Mouse (Mus musculus) intestine, postnatal 0 days (tissue): ENCODE results near the gene Ddi2. TPM values are rescaled to one million over a fixed set of nuclear protein-coding genes. Genes with fewer than 3 reads are reported as not detected.
A peak's percentile ranks its signal among the peaks of the same experiment; 100 is the strongest.

Experiments
- ATAC-seq: fragments of 200-750 bp; cut with Nextera tagmentation; 2 replicates; pipeline ENCODE4 v1.8.0; 2017; ENCODE audit warnings: mild to moderate bottlenecking, moderate TSS enrichment, moderate library complexity
- H3K27ac ChIP-seq: fragments of 300-500 bp; sonication (generic); 2 replicates; pipeline ENCODE4 v1.5.1; 2014; ENCODE audit warnings: mild to moderate bottlenecking, low read depth, low read length, moderate library complexity
- H3K27me3 ChIP-seq: fragments of 300-500 bp; sonication (generic); replicated peaks from 2 replicates; pipeline ENCODE4 v1.6.1; 2014; ENCODE audit warnings: low read length, mixed read lengths; ENCODE audit not compliant: control insufficient read depth, insufficient read depth
- H3K36me3 ChIP-seq: fragments of 300-500 bp; sonication (generic); 2 replicates; pipeline ENCODE4 v1.6.1; 2014; ENCODE audit warnings: mild to moderate bottlenecking, moderate library complexity; ENCODE audit not compliant: control insufficient read depth, insufficient read depth
- H3K4me1 ChIP-seq: fragments of 300-500 bp; sonication (generic); replicated peaks from 2 replicates; pipeline ENCODE4 v1.6.1; 2014; ENCODE audit warnings: antibody characterized with exemption, low read length, mixed read lengths; ENCODE audit not compliant: control insufficient read depth, insufficient read depth
- H3K4me2 ChIP-seq: fragments of 300-500 bp; sonication (generic); replicated peaks from 2 replicates; pipeline ENCODE4 v1.6.1; 2014; ENCODE audit warnings: low read depth, mild to moderate bottlenecking, moderate library complexity
- H3K4me3 ChIP-seq: fragments of 300-500 bp; sonication (generic); 2 replicates; pipeline ENCODE4 v1.5.1; 2014; ENCODE audit warnings: low read depth, low read length
- H3K9ac ChIP-seq: fragments of 300-500 bp; sonication (generic); 2 replicates; pipeline ENCODE4 v1.6.1; 2014; ENCODE audit warnings: mild to moderate bottlenecking, low read depth, low read length
- H3K9me3 ChIP-seq: fragments of 300-500 bp; sonication (generic); 2 replicates; pipeline ENCODE4 v1.6.1; 2016; ENCODE audit warnings: mixed run types; ENCODE audit not compliant: control insufficient read depth
- CTCF ChIP-seq: sonication (generic); IDR thresholded peaks from 2 replicates; pipeline ENCODE4 v1.5.1; 2016; ENCODE audit warnings: low read depth, mild to moderate bottlenecking, control low read depth, antibody characterized with exemption, moderate library complexity
- WGBS: fragments of 180-500 bp; shearing (Covaris S2); extraction: QIAGEN DNeasy Blood & Tissue Kit; methylation state at CpG from one replicate; pipeline ENCODE4 v1.1.7; 2014; 5-methylcytosine and 5-hydroxymethylcytosine counted together
- polyA plus RNA-seq: library from polyadenylated mRNA; unstranded; fragments of >200 nt; fragmentation: Nextera tagmentation; extraction: Ambion mirVana; gene quantifications from 2 replicates; pipeline ENCODE4 v1.2.1, GENCODE M21; 2015

Ddi2 gene
- polyA plus RNA-seq, 1 experiment from 2014 or later, result 15.9 TPM

DNA sequence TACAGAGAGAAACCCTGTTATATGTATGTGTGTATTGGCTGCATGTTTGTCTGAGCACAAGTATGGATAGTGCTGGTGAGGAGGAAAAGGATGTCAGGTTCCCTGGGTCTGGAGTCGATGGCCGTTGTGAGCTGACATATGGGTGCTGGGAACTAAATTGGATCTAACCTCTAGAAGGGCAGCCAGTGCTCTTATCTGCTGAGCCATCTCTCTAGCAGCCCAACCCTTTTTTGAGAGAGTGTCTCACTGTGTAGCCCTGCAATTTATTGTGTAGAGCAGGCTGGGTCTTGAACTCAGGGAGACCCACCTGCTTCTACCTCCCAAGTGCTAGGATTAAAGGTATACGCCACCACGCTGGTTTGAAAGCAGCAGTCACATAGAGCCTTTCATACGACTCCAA lies 2.1 kb upstream of the Ddi2 start:
- Histone ChIP-seq H3K27me3 (no peaks in the 10 kb centered on the region), H3K27ac (no peak overlapping the region; the same call in 1 of the 2 replicates), H3K4me3 (no peak overlapping the region), H3K9ac (no peak overlapping the region), H3K9me3 (no peaks in the 10 kb centered on the region), H3K4me1 (no peaks in the 10 kb centered on the region; the same call in 1 of the 2 replicates), H3K4me2 (no peak overlapping the region), H3K36me3 (0 out of 2 replicates have a peak, but pooled peaks cover 1% of the 10 kb centered on the region)
- 65% methylated on average over 5 of the region's 5 CpGs for WGBS
- ATAC-seq, result no peak
- TF ChIP-seq CTCF, result no peak

DNA sequence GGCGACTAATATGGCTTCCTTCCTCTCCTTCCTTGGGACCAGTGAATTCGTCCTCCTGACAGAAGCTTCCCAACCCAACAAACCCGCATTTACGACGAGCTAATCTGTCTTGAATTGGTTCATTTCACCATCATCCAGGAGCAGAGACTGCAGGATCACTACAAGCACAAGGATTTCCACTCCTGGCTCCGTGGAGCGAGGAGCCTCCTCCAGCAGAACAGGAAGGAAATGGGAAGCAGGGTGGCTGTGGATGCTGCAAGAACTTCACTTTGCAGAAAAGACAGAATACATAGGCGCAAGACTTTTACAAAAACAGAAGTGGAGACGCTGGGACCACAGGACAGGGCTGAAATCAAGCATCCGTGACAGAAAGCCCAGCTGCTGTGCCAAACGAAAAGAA lies 1.4 kb upstream of the Ddi2 start:
- WGBS, result 63% methylated on average over 11 of the region's 11 CpGs
- no peaks in the 10 kb centered on the region for H3K9me3 ChIP-seq
- ATAC-seq, result no peak
- TF ChIP-seq CTCF, result no peak
- no peak overlapping the region for H3K9ac ChIP-seq
- H3K4me2 ChIP-seq, result no peak overlapping the region
- no peak overlapping the region for H3K4me3 ChIP-seq
- 0 out of 2 replicates have a peak, but pooled peaks cover 7% of the 10 kb centered on the region for H3K36me3 ChIP-seq
- H3K27me3 ChIP-seq, result no peaks in the 10 kb centered on the region
- H3K4me1 ChIP-seq, result no peaks in the 10 kb centered on the region; the same call in 1 of the 2 replicates
- H3K27ac ChIP-seq, result no peak overlapping the region

DNA sequence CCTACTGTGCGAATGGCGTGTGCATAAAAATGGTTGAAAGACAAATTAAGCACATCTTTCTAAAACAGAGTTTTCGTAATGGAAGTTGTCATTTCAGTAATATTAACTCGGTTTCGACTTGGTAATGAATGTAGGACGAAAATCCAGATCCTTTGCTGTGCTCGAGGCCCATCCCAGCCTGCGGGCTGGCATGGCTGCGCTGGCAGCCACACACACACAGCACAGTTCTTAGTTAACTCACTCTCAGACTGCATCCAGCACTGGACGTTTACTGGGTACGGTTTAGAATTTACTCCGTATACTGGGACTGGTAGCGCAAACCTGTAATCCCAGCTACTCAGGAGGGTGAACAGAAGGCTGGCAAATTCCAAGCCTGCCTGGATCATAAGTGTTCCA lies 452 bp upstream of the Ddi2 start:
- Histone ChIP-seq H3K27me3 (no peaks in the 10 kb centered on the region), H3K4me2 (peak overlapping the region; percentile 90), H3K4me1 (no peaks in the 10 kb centered on the region), H3K4me3 (peak overlapping the region; percentile 85), H3K9ac (peak overlapping the region; percentile 94), H3K9me3 (no peaks in the 10 kb centered on the region), H3K27ac (no peak overlapping the region), H3K36me3 (0 out of 2 replicates have a peak, but pooled peaks cover 8% of the 10 kb centered on the region)
- ATAC-seq, result no peak
- TF ChIP-seq CTCF, result no peak
- WGBS, result 10% methylated on average over 13 of the region's 13 CpGs

DNA sequence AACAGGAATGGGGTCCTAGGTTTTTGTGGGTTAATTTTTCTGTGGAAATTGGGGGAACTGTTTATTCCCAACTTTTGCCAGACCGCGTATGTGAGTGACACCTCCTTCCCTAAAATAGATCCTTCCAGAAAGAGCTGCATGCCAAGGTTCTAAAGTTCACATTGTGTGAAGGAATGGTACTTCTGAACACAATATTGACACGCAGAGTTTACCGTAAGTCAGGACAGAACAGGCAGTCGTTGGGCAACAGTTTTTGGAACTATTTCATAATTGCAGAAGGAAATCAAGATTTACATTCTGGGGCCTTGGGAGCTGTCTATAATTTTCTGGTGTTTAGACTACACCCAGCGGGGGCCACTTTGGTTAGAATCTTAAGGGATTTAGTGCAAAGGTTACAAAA lies 1.3 kb downstream of the Ddi2 start:
- H3K9me3 ChIP-seq, result no peaks in the 10 kb centered on the region
- peak overlapping the region; percentile 85 for H3K4me3 ChIP-seq
- no peaks in the 10 kb centered on the region for H3K27me3 ChIP-seq
- 8% methylated on average over 6 of the region's 6 CpGs for WGBS
- H3K9ac ChIP-seq, result peak overlapping the region; percentile 94
- H3K4me2 ChIP-seq, result peak overlapping the region; percentile 90
- peak overlapping the region; percentile 98; the same call in 1 of the 2 replicates for H3K27ac ChIP-seq
- ATAC-seq, result no peak
- TF ChIP-seq CTCF, result no peak
- H3K4me1 ChIP-seq, result no peaks in the 10 kb centered on the region
- H3K36me3 ChIP-seq, result peaks cover 8% of the 10 kb centered on the region; the same call in 1 of the 2 replicates

DNA sequence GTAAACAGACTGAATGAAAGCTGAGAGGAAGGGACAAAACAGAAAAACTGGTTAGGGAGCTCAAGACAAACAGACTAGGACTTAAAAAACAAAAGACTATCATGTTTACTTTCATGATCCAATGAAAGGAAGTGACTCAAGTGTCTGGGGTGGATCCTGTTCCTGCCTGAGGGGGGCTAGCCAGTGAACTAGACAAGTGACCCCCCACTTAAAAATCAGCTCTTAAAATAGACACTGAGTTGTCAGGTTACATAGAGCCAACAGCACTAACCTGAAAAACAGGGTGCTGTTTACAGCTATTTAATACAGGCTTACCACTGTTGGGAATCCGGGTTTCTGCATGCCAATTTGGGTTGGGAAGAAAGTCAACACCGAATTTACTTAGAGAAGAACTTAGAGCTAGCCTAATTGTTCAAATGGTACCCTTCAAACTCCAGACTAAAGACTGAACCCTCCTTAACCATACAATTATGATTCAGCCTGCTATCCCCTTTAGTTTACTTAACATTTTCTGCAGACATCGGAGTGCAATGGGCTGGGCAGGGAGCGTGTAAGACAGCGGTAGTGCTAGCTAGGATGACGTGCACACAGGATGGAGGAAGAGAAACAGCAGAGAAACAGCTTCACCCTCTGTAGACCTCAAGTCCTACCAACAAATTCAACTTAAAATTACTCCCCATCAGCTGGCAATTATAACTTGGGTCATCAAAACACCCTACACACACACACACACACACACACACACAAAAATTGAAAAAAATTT lies 2.3 kb downstream of the Ddi2 start:
- H3K4me1 ChIP-seq, result no peaks in the 10 kb centered on the region
- no peaks in the 10 kb centered on the region for H3K9me3 ChIP-seq
- no peak for ATAC-seq
- TF ChIP-seq CTCF, result no peak
- H3K27ac ChIP-seq, result no peak overlapping the region
- H3K36me3 ChIP-seq, result peaks cover 8% of the 10 kb centered on the region; the same call in 1 of the 2 replicates
- WGBS, result 17% methylated on average over 6 of the region's 6 CpGs
- H3K4me3 ChIP-seq, result peak overlapping the region; percentile 85
- no peaks in the 10 kb centered on the region for H3K27me3 ChIP-seq
- peak overlapping the region; percentile 90 for H3K4me2 ChIP-seq
- H3K9ac ChIP-seq, result no peak overlapping the region

DNA sequence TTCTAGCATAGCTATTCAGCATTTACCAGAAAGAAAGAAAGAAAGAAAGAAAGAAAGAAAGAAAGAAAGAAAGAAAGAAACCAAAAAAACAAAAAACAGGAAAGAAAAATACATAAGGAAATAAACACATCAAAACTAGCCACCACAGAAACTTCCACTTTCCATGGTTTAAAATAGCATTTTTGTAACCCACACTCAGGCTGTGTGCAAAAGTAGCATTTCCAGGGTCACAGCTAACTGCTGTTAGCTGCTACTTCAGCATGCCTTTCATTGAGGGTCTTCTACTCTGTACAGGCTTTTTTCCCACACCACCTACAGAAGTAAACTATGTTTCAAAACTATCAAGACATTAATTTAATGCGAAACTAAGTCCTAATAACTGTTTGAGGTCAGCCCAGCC lies 3.9 kb downstream of the Ddi2 start:
- TF ChIP-seq CTCF, result no peak
- no peak overlapping the region for H3K9ac ChIP-seq
- peaks cover 9% of the 10 kb centered on the region; the same call in 1 of the 2 replicates for H3K36me3 ChIP-seq
- no peaks in the 10 kb centered on the region for H3K27me3 ChIP-seq
- ATAC-seq, result no peak
- no peak overlapping the region for H3K4me3 ChIP-seq
- 0 out of 2 replicates have a peak overlapping the region, but pooled peaks have one; percentile 17 for H3K27ac ChIP-seq
- no peaks in the 10 kb centered on the region for H3K4me1 ChIP-seq
- H3K4me2 ChIP-seq, result no peak overlapping the region
- 95% methylated on average over 1 of the region's 1 CpGs for WGBS
- no peaks in the 10 kb centered on the region for H3K9me3 ChIP-seq
